Mouse (Mus musculus): ENCODE results near the gene Inpp5e.

Gene Inpp5e

GRCm38 (mm10) chr2:26408515-26409356 lies at the start of gene Inpp5e:
TSS of gene Inpp5e (minus strand) at chr2:26409203.
- peak; percentile 95 for DNase-seq

DNA sequence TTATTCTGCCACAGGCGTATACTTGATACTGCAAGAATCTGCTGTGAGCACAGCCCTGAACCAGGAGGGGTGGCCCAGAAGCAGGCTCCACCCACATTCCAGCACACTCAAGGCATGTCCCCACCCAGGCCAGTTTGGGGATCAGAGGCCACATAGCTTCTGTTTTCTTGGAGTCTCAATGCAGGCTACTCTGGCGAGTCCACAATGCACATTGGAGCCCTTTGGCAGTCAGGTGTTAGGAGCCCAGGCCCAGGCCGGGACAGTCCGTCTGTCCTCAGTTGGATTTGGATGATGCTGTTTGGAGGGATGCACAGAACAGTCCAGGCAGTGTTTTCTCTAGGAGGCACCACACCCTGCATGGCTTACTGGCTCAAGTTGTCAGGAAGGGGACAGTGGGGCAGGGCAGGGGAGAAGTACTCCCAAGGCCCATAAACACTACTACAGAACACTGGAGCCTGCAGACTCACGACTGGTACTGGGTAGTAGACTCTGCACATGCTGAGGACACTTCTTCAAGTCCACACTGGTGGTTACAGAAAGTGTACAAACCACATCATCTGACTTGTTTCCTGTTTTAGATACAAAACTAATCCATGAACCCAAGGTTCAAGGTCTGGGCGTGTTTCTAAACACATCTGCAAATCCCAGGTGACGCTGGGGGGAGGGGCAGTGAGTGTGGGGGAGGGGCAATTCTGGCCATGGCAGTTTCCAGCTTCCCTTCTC lies 49.6 kb upstream of the Inpp5e start:
- DNase-seq = no peak

GRCm38 (mm10) chr2:26449121-26450060 lies 40.4 kb upstream of the Inpp5e start:
- peak; percentile 82 for DNase-seq

GRCm38 (mm10) chr2:26447451-26447850 lies 38.4 kb upstream of the Inpp5e start:
- DNase-seq = no peak

DNA sequence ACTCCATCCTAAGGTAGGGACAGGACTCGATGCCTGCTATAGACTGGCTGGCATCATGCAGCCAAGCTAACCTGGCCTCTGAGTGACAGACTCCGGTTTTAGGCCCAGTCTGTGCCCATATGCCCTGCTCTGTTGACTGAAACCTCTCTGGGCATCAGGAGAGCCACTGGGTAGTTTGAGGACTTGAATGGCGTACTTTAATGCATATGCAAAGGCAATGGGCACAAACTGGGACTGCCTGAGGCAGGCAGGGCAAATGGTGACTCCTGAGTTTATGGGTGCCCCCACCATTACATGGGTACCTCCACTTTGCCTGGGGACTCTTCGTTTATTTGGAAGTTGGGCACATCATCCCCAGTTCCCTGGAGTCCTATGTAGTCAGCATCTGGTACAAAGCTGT lies 37.7 kb upstream of the Inpp5e start:
- no peak for DNase-seq

DNA sequence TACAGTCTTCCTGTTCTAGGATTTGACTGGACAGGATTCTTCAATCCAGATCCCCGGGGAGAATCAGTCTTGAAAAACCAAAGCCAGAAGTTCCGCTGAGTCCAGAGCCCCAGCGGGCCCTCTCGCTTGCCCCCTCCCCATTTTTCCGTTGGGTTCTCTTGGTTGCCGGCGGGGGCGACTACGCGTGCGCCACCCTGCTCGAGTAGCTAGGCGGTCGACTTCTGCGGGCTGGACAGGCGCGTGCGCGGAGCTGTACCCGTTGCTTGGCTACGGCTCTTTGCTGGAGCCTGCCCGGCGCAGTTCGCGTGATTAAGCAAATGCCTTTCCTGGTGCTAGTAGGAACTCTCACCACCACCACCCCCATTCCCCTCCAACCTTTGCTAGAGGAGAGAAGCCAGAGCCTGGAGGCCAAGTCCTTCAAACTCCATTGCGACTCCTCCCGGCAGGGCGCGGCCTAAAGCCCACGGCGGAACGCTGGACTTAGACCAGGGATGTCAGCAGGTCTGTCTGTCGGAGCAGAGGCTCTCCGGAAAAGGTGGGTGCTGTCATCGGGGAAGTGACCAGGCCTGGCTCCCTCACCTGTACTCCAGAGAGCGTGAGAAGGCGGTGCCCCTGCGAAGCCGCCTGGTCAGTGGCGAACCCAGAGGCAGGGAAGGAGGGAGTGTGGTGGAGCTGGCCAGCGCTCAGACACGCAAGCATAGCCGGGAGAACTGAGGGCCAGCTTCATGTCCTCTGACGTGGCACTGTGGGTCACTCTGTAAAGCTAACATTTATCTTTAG lies 36.9 kb upstream of the Inpp5e start:
- DNase-seq = peak; percentile 97

DNA sequence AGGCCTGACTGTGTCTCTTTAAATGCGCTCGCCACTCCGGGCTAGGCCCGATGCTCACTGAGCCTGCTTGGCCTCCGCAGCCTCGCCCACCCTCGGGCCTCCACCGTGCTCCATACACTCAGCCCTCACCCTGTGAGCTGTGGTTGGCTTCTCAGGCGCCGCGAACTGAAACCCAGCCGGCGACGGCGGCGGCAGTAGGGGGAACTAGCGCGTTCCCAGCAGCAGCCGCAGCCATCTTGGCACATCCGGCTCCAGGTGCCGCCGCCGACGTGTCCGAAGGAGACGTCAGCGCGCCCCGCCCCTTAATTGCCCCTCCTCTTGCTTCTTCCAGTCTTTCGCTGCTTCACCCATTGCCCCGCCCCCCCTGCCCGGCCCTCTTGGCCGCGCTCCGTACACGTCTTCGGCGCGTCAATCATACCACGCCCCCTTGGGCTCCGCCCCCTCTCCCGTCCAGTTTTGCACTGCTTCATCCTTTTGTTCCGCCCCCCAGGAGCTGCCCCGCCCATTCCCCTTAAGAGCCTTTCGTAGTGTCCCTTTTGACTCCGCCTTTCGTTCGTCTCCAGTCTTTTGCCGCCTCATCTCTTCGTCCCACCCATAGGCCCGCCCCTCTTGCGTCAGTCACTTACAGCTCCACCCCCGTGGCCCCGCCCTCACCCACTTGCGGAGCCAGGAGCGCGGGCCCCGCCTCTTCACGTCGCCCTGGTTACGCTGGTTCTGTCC lies 36.1 kb upstream of the Inpp5e start, which contains the start of gene Sec16a:
Gene Sec16a (minus strand): TSS at position 271 of the 720 bp plus-strand sequence.
- DNase-seq = peak; percentile 100

DNA sequence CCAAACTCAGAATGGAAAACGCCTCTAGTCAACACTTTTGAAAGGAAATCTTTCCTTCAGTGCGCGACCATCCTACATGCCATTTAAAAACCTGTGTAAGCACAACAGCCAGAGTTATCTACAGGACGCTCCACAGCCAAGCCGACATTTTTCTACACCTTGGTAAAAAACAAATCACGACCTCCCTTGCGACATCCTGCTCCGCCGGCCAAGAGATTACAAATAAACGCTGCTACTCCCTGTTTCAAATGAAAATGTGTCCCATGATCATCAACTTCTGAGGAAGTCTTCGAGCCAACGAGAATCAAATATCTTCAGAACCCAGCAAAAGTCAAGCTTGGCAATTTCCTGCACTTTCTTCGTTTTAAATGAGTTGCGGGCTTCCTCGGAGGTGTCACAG lies 35.4 kb upstream of the Inpp5e start:
- DNase-seq = no peak

DNA sequence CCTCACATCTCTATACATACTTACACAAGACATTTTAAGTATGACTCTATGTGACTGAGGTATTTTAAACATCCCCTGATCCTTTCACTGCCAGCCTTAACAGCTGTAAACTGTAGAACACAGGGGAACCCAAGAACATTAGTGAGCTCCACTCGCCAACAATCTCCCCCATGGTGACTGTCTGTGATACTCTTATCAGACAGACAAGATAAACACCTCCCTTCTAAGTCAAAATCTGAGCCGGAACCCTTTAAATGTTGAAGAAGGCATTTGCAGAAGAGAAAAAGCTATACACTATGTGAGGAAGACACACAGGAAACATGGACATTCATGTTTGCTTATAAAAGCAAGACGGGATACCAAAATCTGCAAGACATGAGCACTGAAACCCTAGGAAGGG lies 34.9 kb upstream of the Inpp5e start:
- DNase-seq = no peak

DNA sequence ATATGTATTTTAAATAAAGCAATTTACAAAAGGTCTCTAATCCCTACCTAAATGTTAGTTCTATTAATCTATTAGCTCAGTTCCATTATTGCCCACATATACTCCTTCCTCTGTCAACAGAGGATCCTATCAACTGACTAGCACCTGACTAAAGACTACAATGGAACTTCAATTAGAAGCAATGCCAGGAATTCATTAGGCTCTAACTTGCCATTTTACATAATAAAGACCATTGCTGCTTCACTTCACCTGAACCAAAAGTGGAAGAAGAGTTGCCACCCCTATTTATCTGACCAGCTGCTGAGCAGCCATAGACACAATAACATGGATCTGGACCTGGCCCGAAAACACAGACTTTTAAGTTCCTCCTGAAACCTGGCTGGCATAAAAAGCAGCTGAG lies 33.8 kb upstream of the Inpp5e start:
- no peak for DNase-seq

DNA sequence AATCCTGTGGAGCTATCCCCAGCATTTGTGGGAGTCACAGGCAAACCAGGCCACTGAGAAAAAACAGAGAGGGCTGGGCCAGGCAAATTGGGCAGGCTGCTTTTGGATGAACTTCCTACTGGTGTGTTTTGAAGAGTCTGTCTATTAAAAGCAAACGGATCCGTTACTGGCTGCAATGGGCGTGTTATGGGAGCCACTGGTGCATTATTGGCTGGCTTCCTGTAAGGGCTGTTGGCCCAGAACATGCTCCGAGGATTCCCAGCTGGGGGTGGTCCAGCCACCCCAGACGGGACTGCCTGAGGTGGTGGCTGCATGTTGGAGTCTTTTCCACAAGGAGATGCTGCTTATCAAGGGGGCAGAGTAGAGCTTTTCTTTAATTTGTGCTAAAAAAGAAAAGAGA lies 32.7 kb upstream of the Inpp5e start:
- no peak for DNase-seq

DNA sequence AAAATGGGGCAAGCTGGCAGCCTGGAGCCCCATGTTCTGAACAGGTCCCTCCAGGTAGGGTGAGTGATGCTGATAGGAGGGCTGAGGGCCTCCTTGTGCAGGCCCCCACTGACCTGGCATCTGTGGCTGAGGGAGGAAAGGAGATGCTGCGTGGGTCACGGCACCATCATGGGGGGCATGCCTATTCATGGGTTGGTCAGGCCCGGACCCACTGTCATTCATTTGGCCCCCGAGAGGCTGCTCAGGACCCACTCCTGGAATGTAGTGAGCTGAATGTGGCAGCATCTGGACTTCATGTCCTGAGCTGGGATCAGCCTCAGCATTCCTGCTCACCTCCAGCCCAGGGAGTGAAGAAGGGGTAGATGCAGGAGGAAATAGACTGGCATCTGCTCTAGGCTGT lies 32.3 kb upstream of the Inpp5e start:
- DNase-seq = no peak

- DNase-seq = no peak
These were observed 30.7 kb upstream of the Inpp5e start for GRCm38 (mm10) chr2:26439671-26440070.

- DNase-seq = no peak
These were observed 29.4 kb upstream of the Inpp5e start for GRCm38 (mm10) chr2:26438373-26438772.

GRCm38 (mm10) chr2:26437221-26437620 lies 28.2 kb upstream of the Inpp5e start:
- no peak for DNase-seq

DNA sequence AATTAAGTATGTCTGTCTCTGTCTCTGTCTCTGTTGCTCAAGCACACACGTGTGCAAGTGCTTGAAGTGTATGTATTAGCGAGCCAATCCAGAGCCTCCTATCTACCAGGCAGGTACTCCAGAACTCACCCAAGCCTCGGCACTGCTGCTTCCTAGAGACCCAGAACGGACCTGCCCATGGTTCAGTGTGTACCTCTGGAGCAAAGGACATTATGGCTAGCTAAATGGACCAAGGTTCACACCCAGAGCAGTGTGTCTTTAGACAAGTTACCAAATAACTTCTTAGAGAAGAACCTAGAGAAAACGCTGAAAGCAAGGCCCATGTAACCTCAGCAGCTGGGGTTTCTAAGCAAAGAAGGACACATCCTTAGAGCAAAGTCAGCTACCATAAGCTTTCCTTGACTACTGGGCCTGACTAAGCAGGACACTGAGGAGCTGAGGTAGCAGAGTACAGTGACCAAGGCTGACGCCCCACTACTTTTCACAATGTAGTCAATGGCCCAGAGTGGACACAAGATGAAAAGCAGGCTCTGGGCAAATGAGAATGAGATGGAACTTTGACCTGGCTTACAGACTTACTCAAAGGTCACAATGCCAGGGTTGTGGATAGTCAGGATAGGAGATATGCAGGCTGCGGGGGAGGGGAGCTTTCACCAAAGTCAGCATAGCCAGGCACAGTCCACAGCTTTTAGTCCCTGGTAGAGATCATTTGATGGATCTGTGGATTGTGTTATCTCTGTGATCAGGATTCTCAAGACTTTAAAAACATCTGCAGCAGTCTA lies 26.0 kb upstream of the Inpp5e start:
- no peak for DNase-seq

DNA sequence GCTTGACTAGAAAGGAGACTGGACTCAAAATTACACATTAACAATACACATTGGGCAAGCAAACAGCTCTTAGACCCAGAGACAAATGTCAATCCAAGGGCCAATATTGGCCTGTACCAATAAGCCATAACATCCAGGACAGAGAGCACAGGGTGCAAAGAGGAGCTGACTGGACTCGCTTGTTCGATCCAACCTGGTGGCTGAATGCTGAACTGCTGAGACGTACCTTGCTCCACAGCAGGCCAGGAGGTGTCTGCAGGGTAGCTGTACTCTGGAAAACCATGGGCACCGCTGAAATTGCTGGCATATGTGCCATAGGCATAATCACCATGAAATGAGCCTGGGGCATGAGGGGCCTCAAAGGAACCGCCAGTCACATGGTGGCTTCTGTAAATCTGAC lies 20.8 kb upstream of the Inpp5e start:
- no peak for DNase-seq

- DNase-seq = no peak
These were observed 15.5 kb upstream of the Inpp5e start for GRCm38 (mm10) chr2:26424541-26424940.

- DNase-seq = no peak
These were observed 14.1 kb upstream of the Inpp5e start for GRCm38 (mm10) chr2:26423086-26423485.

DNA sequence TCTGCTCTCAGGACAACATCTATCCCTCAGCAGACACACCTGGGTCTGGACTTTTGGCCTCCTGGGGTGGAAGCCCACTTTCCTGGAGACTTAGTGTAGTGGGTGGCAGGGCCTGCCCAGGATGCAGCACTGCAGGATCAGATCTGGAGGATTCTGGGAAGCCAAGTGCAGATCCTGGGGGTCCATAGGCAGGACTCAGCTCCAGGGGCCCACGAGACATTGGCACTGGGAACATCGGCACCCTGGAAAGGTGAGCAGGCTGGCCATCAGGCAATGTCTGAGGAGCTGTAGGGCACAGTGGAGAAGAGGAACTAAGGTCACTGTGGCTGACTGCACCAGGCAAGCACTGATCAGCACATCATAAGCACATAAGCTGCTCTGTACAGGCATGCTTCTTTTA lies 13.0 kb upstream of the Inpp5e start:
- DNase-seq = no peak

DNA sequence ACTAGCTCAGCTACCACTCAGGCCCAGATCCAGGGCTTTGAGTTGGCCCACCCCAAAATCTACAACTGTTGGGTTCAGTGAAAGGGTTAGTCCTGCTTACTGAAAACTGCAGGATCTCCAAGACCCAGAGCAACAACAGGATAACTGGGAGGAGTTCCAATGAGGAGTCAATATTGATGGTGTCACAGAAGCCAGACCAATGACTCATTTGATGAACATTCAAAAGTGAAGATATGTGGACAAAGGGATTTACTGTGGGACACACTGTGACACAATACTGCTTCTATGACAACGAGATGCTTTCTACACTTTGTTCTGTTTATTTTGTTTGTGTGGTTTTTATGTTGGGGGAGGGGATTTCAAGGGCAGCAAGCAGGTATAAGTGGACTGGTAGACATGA lies 9.1 kb upstream of the Inpp5e start:
- DNase-seq = no peak

Measured in retina, postnatal 1 day (tissue).